Mouse (Mus musculus): ENCODE results near the gene Zer1. TPM values are rescaled to one million over a fixed set of nuclear protein-coding genes. Genes with fewer than 3 reads are reported as not detected.
A peak's percentile ranks its signal among the peaks of the same experiment; 100 is the strongest.

The Zer1 gene
- polyA plus RNA-seq, 1 experiment from 2014 or later, result 9.3 TPM

GRCm38 (mm10) chr2:30078349-30078712 is 46.1 kb downstream of the Zer1 start:
- 28% methylated on average over 10 of the region's 10 CpGs for WGBS
- no peak for DNase-seq (ENCODE audit: low spot score)

DNA sequence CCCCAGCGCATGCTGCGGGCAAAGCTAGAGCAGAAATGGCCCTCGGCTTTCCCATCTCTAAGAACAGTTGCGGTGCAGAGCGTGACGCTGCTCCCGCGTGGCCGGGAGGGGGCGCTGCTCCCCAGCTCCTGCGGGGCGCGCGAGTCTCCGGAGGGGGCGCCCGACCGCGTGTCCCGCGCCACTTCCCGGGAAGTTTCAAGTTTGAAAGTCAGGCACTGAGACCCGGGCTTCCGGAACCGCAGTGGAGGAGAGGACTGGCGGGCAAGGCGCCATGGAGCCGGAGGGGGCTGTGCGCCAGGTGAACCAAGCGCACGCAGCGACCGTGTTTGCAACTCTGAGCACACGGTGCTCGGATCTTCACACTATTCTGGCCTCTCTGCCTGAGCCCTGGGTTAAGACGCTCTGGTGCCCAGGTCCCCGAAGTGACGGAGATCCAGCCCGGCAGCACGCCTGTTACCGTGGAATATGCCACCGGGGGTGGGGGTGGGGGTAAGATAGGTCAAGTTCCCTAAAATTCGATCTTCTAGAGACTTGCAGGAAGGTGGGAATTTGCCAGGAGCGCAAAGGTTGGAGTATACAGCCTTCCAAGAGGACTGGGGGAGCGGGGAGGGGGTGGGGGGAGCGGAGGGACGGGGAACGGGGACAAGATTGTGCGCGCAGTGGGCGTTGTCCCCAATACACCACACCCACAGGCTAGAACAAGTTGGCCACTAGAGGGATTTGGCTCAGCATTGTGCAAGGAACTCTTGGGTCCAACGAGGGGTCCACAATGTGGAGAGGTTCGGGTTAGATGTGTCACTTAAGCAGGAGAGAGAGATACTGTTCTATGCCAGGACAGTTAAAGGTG is 46.7 kb downstream of the Zer1 start, which contains the start of gene Pkn3:
Pkn3 (plus strand) TSS at position 183 of the 847 bp plus-strand sequence.
- ATAC-seq (ENCODE audit: low FRiP score), result peak; percentile 78
- Histone ChIP-seq H3K9me3 (ENCODE audit: control insufficient read depth, low read length) (no peaks in the 10 kb centered on the region), H3K4me1 (replicated peaks; ENCODE audit: control insufficient read depth, insufficient read depth, low read length) (peaks cover 3% of the 10 kb centered on the region; the same call in 1 of the 2 replicates), H3K36me3 (ENCODE audit: control insufficient read depth, insufficient read depth, low read length) (0 out of 2 replicates have a peak, but pooled peaks cover 5% of the 10 kb centered on the region), H3K27me3 (ENCODE audit: control insufficient read depth, insufficient read depth, low read length) (no peaks in the 10 kb centered on the region), H3K4me2 (replicated peaks; ENCODE audit: low read depth, low read length) (peak within 1 kb of the TSS; percentile 85), H3K4me3 (ENCODE audit: low read depth, low read length) (peak within 1 kb of the TSS; percentile 42), H3K27ac (ENCODE audit: low read depth, low read length) (peak within 1 kb of the TSS; percentile 33), H3K9ac (ENCODE audit: low read depth, low read length) (peak within 1 kb of the TSS; percentile 48)
- 1% methylated on average over 53 of the region's 53 CpGs for WGBS
- DNase-seq (ENCODE audit: low spot score), result peak; percentile 92

More at GRCm38 (mm10) chr2:30078349-30078712, 46.1 kb downstream of the Zer1 start:
- H3K4me2 ChIP-seq (replicated peaks; ENCODE audit: low read depth, low read length), result peak overlapping the region; percentile 85
- peak overlapping the region; percentile 42; the same call in 1 of the 2 replicates for H3K9ac ChIP-seq (ENCODE audit: low read depth, low read length)
- H3K9me3 ChIP-seq (ENCODE audit: control insufficient read depth, low read length), result no peaks in the 10 kb centered on the region
- H3K27ac ChIP-seq (ENCODE audit: low read depth, low read length), result no peak overlapping the region; the same call in 1 of the 2 replicates
- H3K4me3 ChIP-seq (ENCODE audit: low read depth, low read length), result peak overlapping the region; percentile 42; the same call in 1 of the 2 replicates
- H3K4me1 ChIP-seq (replicated peaks; ENCODE audit: control insufficient read depth, insufficient read depth, low read length), result peaks cover 3% of the 10 kb centered on the region; the same call in 1 of the 2 replicates
- 0 out of 2 replicates have a peak, but pooled peaks cover 2% of the 10 kb centered on the region for H3K36me3 ChIP-seq (ENCODE audit: control insufficient read depth, insufficient read depth, low read length)
- ATAC-seq (ENCODE audit: low FRiP score), result peak; percentile 26; the same call in 1 of the 2 replicates
- H3K27me3 ChIP-seq (ENCODE audit: control insufficient read depth, insufficient read depth, low read length), result no peaks in the 10 kb centered on the region

DNA sequence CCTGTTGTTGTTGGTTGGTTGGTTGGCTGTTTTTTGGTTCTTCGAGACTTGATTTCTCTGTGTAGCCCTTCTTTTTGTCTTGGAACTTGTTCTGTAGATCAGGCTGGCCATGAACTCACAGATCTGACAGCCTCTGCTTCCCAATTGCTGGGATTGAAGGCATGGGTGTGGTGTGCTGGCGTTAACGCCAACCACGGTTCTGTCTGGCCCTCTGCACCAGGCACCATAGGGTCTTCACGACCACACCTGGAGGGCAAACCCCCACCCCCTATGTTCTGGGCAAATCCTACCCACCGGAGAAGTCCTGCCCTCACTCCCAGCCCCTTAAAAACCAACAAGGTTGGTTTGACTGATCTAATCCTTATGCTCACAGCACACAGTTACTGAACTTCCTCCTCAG is 47.4 kb downstream of the Zer1 start:
- peaks cover 3% of the 10 kb centered on the region; the same call in 1 of the 2 replicates for H3K4me1 ChIP-seq (replicated peaks; ENCODE audit: control insufficient read depth, insufficient read depth, low read length)
- no peaks in the 10 kb centered on the region for H3K27me3 ChIP-seq (ENCODE audit: control insufficient read depth, insufficient read depth, low read length)
- DNase-seq (ENCODE audit: low spot score), result no peak
- no peak overlapping the region; the same call in 1 of the 2 replicates for H3K4me2 ChIP-seq (replicated peaks; ENCODE audit: low read depth, low read length)
- no peak overlapping the region for H3K4me3 ChIP-seq (ENCODE audit: low read depth, low read length)
- H3K9me3 ChIP-seq (ENCODE audit: control insufficient read depth, low read length), result no peaks in the 10 kb centered on the region
- ATAC-seq (ENCODE audit: low FRiP score), result peak; percentile 23
- H3K36me3 ChIP-seq (ENCODE audit: control insufficient read depth, insufficient read depth, low read length), result 0 out of 2 replicates have a peak, but pooled peaks cover 8% of the 10 kb centered on the region
- no peak overlapping the region for H3K27ac ChIP-seq (ENCODE audit: low read depth, low read length)
- 73% methylated on average over 6 of the region's 6 CpGs for whole genome bisulfite sequencing
- H3K9ac ChIP-seq (ENCODE audit: low read depth, low read length), result no peak overlapping the region

DNA sequence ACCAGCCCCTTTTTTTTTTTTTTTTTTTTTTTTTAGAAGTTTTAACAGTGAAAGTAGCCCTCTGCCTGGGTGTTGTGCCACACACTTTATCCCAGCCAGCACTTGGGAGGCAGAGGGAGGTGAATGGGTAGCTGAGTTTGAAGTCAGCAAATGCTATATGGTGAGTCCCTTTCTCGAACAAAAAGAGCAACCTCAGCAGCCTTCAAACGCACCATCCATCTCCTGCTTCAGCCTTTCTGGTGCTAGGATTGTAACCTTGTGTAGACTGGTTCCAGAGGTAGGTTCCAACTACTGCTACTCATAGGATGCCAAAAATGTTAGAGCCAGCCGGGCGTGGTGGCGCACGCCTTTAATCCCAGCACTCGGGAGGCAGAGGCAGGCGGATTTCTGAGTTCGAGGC is 47.9 kb downstream of the Zer1 start:
- Histone ChIP-seq H3K9me3 (ENCODE audit: control insufficient read depth, low read length) (no peaks in the 10 kb centered on the region), H3K4me3 (ENCODE audit: low read depth, low read length) (no peak overlapping the region), H3K27me3 (ENCODE audit: control insufficient read depth, insufficient read depth, low read length) (no peaks in the 10 kb centered on the region), H3K4me1 (replicated peaks; ENCODE audit: control insufficient read depth, insufficient read depth, low read length) (peaks cover 3% of the 10 kb centered on the region; the same call in 1 of the 2 replicates), H3K36me3 (ENCODE audit: control insufficient read depth, insufficient read depth, low read length) (0 out of 2 replicates have a peak, but pooled peaks cover 8% of the 10 kb centered on the region), H3K9ac (ENCODE audit: low read depth, low read length) (no peak overlapping the region), H3K27ac (ENCODE audit: low read depth, low read length) (no peak overlapping the region), H3K4me2 (replicated peaks; ENCODE audit: low read depth, low read length) (no peak overlapping the region)
- no peak for ATAC-seq (ENCODE audit: low FRiP score)
- no peak for DNase-seq (ENCODE audit: low spot score)
- WGBS, result 96% methylated on average over 7 of the region's 9 CpGs

GRCm38 (mm10) chr2:30075625-30076024 is 48.8 kb downstream of the Zer1 start:
- ATAC-seq (ENCODE audit: low FRiP score), result no peak
- H3K4me3 ChIP-seq (ENCODE audit: low read depth, low read length), result no peak overlapping the region
- WGBS, result 86% methylated on average over 3 of the region's 3 CpGs

GRCm38 (mm10) chr2:30073285-30073684 is 51.1 kb downstream of the Zer1 start:
- no peak overlapping the region for H3K9ac ChIP-seq (ENCODE audit: low read depth, low read length)
- ATAC-seq (ENCODE audit: low FRiP score), result no peak
- no peak overlapping the region for H3K4me3 ChIP-seq (ENCODE audit: low read depth, low read length)
- no peak for DNase-seq (ENCODE audit: low spot score)
- peaks cover 2% of the 10 kb centered on the region for H3K4me1 ChIP-seq (replicated peaks; ENCODE audit: control insufficient read depth, insufficient read depth, low read length)
- no peaks in the 10 kb centered on the region for H3K9me3 ChIP-seq (ENCODE audit: control insufficient read depth, low read length)
- no peaks in the 10 kb centered on the region for H3K27me3 ChIP-seq (ENCODE audit: control insufficient read depth, insufficient read depth, low read length)
- WGBS, result 82% methylated on average over 3 of the region's 3 CpGs
- H3K27ac ChIP-seq (ENCODE audit: low read depth, low read length), result no peak overlapping the region
- no peak overlapping the region for H3K4me2 ChIP-seq (replicated peaks; ENCODE audit: low read depth, low read length)
- H3K36me3 ChIP-seq (ENCODE audit: control insufficient read depth, insufficient read depth, low read length), result peaks cover 13% of the 10 kb centered on the region; the same call in 1 of the 2 replicates

More at GRCm38 (mm10) chr2:30075625-30076024, 48.8 kb downstream of the Zer1 start:
- no peak for DNase-seq (ENCODE audit: low spot score)
- H3K36me3 ChIP-seq (ENCODE audit: control insufficient read depth, insufficient read depth, low read length), result peaks cover 9% of the 10 kb centered on the region; the same call in 1 of the 2 replicates
- no peak overlapping the region for H3K9ac ChIP-seq (ENCODE audit: low read depth, low read length)
- H3K4me2 ChIP-seq (replicated peaks; ENCODE audit: low read depth, low read length), result no peak overlapping the region
- H3K4me1 ChIP-seq (replicated peaks; ENCODE audit: control insufficient read depth, insufficient read depth, low read length), result peaks cover 3% of the 10 kb centered on the region; the same call in 1 of the 2 replicates
- H3K27me3 ChIP-seq (ENCODE audit: control insufficient read depth, insufficient read depth, low read length), result no peaks in the 10 kb centered on the region
- no peak overlapping the region for H3K27ac ChIP-seq (ENCODE audit: low read depth, low read length)
- no peaks in the 10 kb centered on the region for H3K9me3 ChIP-seq (ENCODE audit: control insufficient read depth, low read length)

DNA sequence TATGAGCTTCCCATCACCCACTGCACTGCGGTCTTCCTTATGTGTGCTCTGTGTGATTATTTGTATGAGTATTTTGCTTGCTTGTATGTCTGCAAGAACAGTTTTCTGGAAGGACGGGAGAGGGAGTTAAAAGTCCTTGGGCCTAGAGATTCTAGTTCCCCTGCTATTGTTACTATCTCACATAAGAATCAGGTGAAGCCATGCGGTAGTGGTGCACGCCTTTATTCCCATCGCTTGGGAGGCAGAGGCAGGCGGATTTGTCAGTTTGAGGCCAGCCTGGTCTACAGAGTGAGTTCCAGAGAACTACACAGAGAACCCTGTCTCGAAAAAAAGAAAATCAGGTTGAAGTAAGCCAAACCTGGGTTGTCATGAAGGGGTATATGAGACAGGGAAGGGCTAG is 51.5 kb downstream of the Zer1 start:
- ATAC-seq (ENCODE audit: low FRiP score), result no peak
- Histone ChIP-seq H3K9me3 (ENCODE audit: control insufficient read depth, low read length) (no peaks in the 10 kb centered on the region), H3K4me1 (replicated peaks; ENCODE audit: control insufficient read depth, insufficient read depth, low read length) (no peaks in the 10 kb centered on the region; the same call in 1 of the 2 replicates), H3K4me2 (replicated peaks; ENCODE audit: low read depth, low read length) (no peak overlapping the region), H3K36me3 (ENCODE audit: control insufficient read depth, insufficient read depth, low read length) (peaks cover 16% of the 10 kb centered on the region; the same call in 1 of the 2 replicates), H3K27me3 (ENCODE audit: control insufficient read depth, insufficient read depth, low read length) (no peaks in the 10 kb centered on the region), H3K4me3 (ENCODE audit: low read depth, low read length) (no peak overlapping the region), H3K9ac (ENCODE audit: low read depth, low read length) (no peak overlapping the region), H3K27ac (ENCODE audit: low read depth, low read length) (0 out of 2 replicates have a peak overlapping the region, but pooled peaks have one; percentile 30)
- no peak for DNase-seq (ENCODE audit: low spot score)
- 78% methylated on average over 7 of the region's 7 CpGs for WGBS

DNA sequence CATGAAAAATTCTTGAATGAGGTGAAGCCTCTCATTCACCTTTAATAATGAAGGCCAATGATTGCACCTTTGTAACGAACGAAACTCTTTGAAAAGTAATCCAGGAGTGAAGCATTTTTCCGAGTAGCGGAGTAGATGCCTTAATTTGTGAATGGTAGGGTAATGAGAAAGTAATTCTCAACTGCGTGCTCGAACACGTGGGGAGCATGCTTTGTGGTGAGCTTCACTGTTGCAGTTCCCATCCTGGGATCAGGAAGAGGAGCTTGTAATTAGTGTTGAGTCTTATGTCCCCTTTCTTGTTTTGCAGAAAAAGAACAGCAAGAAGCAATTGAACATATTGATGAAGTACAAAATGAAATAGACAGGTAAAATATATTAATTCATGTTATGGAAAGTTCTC is 56.4 kb downstream of the Zer1 start:
- DNase-seq (ENCODE audit: low spot score) (no peak), ATAC-seq (ENCODE audit: low FRiP score) (no peak)
- WGBS, result 42% methylated on average over 7 of the region's 7 CpGs
- Histone ChIP-seq H3K9me3 (ENCODE audit: control insufficient read depth, low read length) (no peaks in the 10 kb centered on the region), H3K27me3 (ENCODE audit: control insufficient read depth, insufficient read depth, low read length) (no peaks in the 10 kb centered on the region), H3K4me1 (replicated peaks; ENCODE audit: control insufficient read depth, insufficient read depth, low read length) (peaks cover 2% of the 10 kb centered on the region; the same call in 1 of the 2 replicates), H3K36me3 (ENCODE audit: control insufficient read depth, insufficient read depth, low read length) (peaks cover 12% of the 10 kb centered on the region; the same call in 1 of the 2 replicates), H3K4me3 (ENCODE audit: low read depth, low read length) (peak overlapping the region; percentile 100), H3K27ac (ENCODE audit: low read depth, low read length) (0 out of 2 replicates have a peak overlapping the region, but pooled peaks have one; percentile 6), H3K9ac (ENCODE audit: low read depth, low read length) (peak overlapping the region; percentile 100), H3K4me2 (replicated peaks; ENCODE audit: low read depth, low read length) (peak overlapping the region; percentile 71)

Data from hindbrain, embryonic 11.5 days (tissue).